Mouse (Mus musculus) spleen, adult 2 months (tissue): ENCODE results near the gene Timp2.

Experiments
- CTCF ChIP-seq: fragments of 200-500 bp; IDR thresholded peaks from 2 replicates; pipeline ENCODE4 v1.5.1; 2011; ENCODE audit warnings: mild to moderate bottlenecking, inconsistent platforms; ENCODE audit not compliant: insufficient read depth, insufficient read length, insufficient replicate concordance; ENCODE audit errors: extremely low read depth
- POLR2A ChIP-seq: fragments of 200-500 bp; IDR thresholded peaks from 2 replicates; pipeline ENCODE4 v1.6.1; 2011; ENCODE audit warnings: low read depth, low read length, inconsistent platforms

- no peak for TF ChIP-seq CTCF
- no peak for TF ChIP-seq POLR2A
Observed at GRCm38 (mm10) chr11:118330777-118331176, 24.8 kb downstream of the Timp2 start.
